Mouse (Mus musculus): ENCODE measurements around the gene Tesk2.

Tesk2 gene

GRCm38 (mm10) chr4:116849901-116850300, 129.2 kb downstream of the Tesk2 start:
- no peak for DNase-seq (ENCODE audit: low read depth, low spot score)

- DNase-seq (ENCODE audit: low read depth, low spot score): no peak
Observed at GRCm38 (mm10) chr4:116854286-116854685, 133.5 kb downstream of the Tesk2 start.

All from telencephalon, adult 2 months (tissue).